Mouse (Mus musculus) forebrain, embryonic 14.5 days (tissue): Measurements from ENCODE around the gene Rnf2. TPM values are rescaled to one million over a fixed set of nuclear protein-coding genes. Genes with fewer than 3 reads are reported as not detected.
A peak's percentile ranks its signal among the peaks of the same experiment; 100 is the strongest.

Experiments
- ATAC-seq: fragments of 200-750 bp; cut with Nextera tagmentation; 2 replicates; pipeline ENCODE4 v1.8.0; 2017; ENCODE audit warnings: mild to moderate bottlenecking, moderate library complexity
- DNase-seq: peaks from one replicate; pipeline ENCODE4 v3.0.0-alpha.2; 2015; ENCODE audit warnings: low spot score
- H3K27ac ChIP-seq: fragments of 300-500 bp; sonication (generic); 2 replicates; pipeline ENCODE4 v1.5.1; 2014; ENCODE audit warnings: low read depth, mild to moderate bottlenecking, control low read depth, low read length, moderate library complexity
- H3K27me3 ChIP-seq: fragments of 300-500 bp; sonication (generic); replicated peaks from 2 replicates; pipeline ENCODE4 v1.6.1; 2014; ENCODE audit warnings: low read length, control low read depth, mixed read lengths; ENCODE audit not compliant: control insufficient read depth, insufficient read depth
- H3K36me3 ChIP-seq: fragments of 300-500 bp; sonication (generic); 2 replicates; pipeline ENCODE4 v1.6.1; 2014; ENCODE audit warnings: low read length, control low read depth; ENCODE audit not compliant: control insufficient read depth, insufficient read depth
- H3K4me1 ChIP-seq: fragments of 300-500 bp; sonication (generic); 2 replicates; pipeline ENCODE4 v1.6.1; 2014; ENCODE audit warnings: antibody characterized with exemption, low read length, control low read depth; ENCODE audit not compliant: control insufficient read depth, insufficient read depth
- H3K4me2 ChIP-seq: fragments of 300-500 bp; sonication (generic); 2 replicates; pipeline ENCODE4 v1.6.1; 2014; ENCODE audit warnings: mild to moderate bottlenecking, control low read depth, low read length
- H3K4me3 ChIP-seq: fragments of 300-500 bp; sonication (generic); 2 replicates; pipeline ENCODE4 v1.5.1; 2014; ENCODE audit warnings: low read depth, low read length, control low read depth
- H3K9ac ChIP-seq: fragments of 300-500 bp; sonication (generic); 2 replicates; pipeline ENCODE4 v1.6.1; 2014; ENCODE audit warnings: mild to moderate bottlenecking, low read length, control low read depth, moderate library complexity
- H3K9me3 ChIP-seq: fragments of 300-500 bp; sonication (generic); replicated peaks from 2 replicates; pipeline ENCODE4 v1.6.1; 2016; ENCODE audit warnings: low read length, control low read depth, mixed read lengths; ENCODE audit not compliant: control insufficient read depth
- WGBS: fragments of 180-500 bp; shearing (Covaris S2); extraction: QIAGEN DNeasy Blood & Tissue Kit; methylation state at CpG from one replicate; pipeline ENCODE4 v1.1.7; 2014; 5-methylcytosine and 5-hydroxymethylcytosine counted together
- polyA plus RNA-seq: library from polyadenylated mRNA; unstranded; fragments of >200 nt; fragmentation: Nextera tagmentation; extraction: Ambion mirVana; gene quantifications from 2 replicates; pipeline ENCODE4 v1.2.1, GENCODE M21; 2014

Rnf2 gene
- polyA plus RNA-seq, 1 experiment from 2014 or later: 143 TPM

DNA sequence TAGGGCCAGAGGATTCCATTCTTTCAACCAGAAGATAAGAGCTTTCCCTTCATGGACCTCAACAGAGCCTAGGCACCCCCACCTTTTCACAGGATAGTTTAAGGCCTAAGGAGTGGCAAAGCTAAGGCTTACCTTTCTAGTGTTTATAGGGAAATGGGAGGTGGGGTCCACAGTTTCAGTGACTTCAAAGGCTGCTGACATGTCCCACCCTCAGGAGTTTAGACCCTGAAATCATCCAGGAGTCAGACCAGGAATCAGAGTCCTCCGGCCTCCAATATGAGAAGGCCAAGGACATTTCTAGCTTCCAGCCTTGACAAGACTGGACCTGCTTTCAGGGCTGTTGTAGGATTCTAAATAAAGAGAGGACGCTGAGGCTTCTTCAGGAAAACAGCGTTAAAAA, 16.1 kb upstream of the Rnf2 start:
- no peak overlapping the region for H3K4me2 ChIP-seq
- H3K27me3 ChIP-seq: no peaks in the 10 kb centered on the region
- no peaks in the 10 kb centered on the region for H3K36me3 ChIP-seq
- no peak for DNase-seq
- H3K9ac ChIP-seq: no peak overlapping the region
- no peaks in the 10 kb centered on the region for H3K9me3 ChIP-seq
- H3K27ac ChIP-seq: no peak overlapping the region
- no peaks in the 10 kb centered on the region for H3K4me1 ChIP-seq
- ATAC-seq: no peak
- H3K4me3 ChIP-seq: no peak overlapping the region
- WGBS: 96% methylated on average over 3 of the region's 3 CpGs

DNA sequence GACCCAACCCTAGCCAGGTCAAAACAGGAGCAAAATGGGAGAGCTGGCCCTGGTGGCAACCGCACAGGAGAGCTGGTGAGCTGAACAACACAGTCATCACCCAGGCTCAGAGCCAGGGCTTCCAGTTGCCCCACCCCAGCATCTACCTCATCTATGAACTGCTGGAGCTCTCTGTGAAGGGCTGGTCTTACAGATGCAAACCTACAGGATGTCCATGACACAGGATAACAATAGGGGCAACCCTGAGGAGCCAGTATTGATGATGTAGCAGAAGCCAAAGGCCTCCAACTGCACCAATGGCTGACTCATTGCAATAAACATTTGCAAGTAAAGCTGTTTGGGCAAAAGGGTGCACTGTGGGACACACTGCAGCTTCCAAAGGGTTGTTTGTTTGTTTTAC, 15.0 kb upstream of the Rnf2 start:
- Histone ChIP-seq H3K9ac (no peak overlapping the region), H3K4me3 (no peak overlapping the region), H3K27ac (no peak overlapping the region), H3K36me3 (no peaks in the 10 kb centered on the region), H3K4me1 (no peaks in the 10 kb centered on the region), H3K4me2 (no peak overlapping the region), H3K27me3 (no peaks in the 10 kb centered on the region), H3K9me3 (no peaks in the 10 kb centered on the region)
- ATAC-seq: no peak
- 100% methylated on average over 1 of the region's 1 CpGs for WGBS
- DNase-seq: no peak

DNA sequence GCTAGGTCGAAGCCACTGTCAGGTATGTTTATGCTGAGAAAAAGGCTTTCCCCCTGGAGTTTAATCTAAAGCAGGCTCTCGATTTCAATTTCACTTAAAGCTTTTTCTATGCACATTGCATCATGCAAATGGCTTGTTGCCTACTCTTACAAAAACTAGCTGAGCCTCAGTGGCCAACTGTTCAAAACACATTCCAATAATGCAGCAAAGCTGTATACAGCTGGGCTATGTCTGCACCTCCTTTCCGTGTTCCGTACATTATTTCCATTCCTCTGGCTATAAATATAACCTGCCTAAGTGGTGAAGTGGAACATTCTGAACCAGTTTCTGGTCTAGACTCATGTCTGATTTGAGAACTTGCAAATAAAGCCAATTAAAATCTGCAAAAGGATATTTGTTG, 13.4 kb upstream of the Rnf2 start:
- no peak overlapping the region for H3K4me2 ChIP-seq
- H3K4me1 ChIP-seq: no peaks in the 10 kb centered on the region
- no peak overlapping the region for H3K9ac ChIP-seq
- H3K9me3 ChIP-seq: no peaks in the 10 kb centered on the region
- ATAC-seq (no peak), DNase-seq (no peak)
- H3K36me3 ChIP-seq: no peaks in the 10 kb centered on the region
- H3K27ac ChIP-seq: no peak overlapping the region
- no peak overlapping the region for H3K4me3 ChIP-seq
- WGBS: 87% methylated on average over 4 of the region's 4 CpGs
- H3K27me3 ChIP-seq: no peaks in the 10 kb centered on the region

DNA sequence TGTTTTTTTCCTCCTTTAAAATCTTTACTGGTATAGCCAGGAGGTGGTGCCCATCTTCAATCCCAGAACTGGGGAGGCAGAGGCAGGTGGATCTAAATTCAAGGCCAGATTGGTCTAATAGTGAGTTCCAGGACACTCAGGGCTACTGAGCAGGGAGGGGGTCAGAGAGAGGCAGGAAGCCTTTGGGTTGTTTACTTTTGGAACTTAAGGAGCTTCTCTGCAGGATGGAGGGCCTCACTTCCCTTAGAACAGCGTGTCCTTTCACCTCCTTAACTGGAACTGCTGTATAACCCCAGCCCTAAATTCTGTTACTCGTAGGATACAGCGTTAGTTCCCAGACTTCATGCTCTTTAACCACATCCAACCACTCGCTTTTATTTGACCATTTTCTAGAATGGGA, 10.1 kb upstream of the Rnf2 start:
- no peak overlapping the region for H3K4me2 ChIP-seq
- H3K36me3 ChIP-seq: no peaks in the 10 kb centered on the region
- H3K4me3 ChIP-seq: no peak overlapping the region
- no peak overlapping the region for H3K9ac ChIP-seq
- no peaks in the 10 kb centered on the region for H3K4me1 ChIP-seq
- H3K27me3 ChIP-seq: no peaks in the 10 kb centered on the region
- DNase-seq (no peak), ATAC-seq (no peak)
- H3K27ac ChIP-seq: no peak overlapping the region
- no peaks in the 10 kb centered on the region for H3K9me3 ChIP-seq
- WGBS: 86% methylated on average over 4 of the region's 4 CpGs

DNA sequence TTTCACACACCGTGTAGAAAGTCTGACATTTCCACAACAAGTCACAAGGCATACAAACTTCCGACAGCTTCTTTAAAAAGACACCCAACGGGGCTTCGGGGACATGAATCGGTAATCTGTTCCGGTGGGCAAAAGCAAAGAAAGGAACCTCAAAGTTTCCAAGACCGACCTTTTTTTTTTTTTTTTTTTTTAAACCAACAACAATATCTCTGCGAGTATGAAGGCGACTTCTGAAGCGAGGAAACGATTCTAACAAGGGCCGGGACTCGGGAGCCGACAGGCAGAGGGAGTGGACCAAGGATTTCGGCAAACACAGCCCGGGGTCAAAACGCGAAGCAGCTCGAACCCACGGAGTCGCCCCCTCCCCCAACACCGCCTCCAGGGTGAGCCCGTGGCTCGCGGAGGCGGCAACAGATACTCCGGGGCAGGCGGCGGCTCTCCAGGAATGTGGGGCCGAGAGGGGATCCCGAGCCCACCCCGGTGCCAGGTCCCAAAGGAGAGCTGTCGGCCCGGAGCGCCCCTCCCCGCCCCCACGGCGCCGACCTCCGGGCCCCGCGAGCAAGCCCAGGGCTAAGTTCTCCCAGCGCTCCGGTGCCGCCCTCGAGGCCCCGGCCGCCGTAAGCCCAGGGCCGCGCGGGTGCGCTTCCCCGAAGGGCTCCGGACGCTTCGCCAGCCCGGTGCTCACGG, 797 bp downstream of the Rnf2 start:
- DNase-seq (peak; percentile 55), ATAC-seq (peak; percentile 57)
- H3K9ac ChIP-seq: peak overlapping the region; percentile 96
- no peaks in the 10 kb centered on the region for H3K9me3 ChIP-seq
- peak overlapping the region; percentile 97 for H3K27ac ChIP-seq
- no peaks in the 10 kb centered on the region for H3K36me3 ChIP-seq
- H3K4me2 ChIP-seq: peak overlapping the region; percentile 58
- peak overlapping the region; percentile 92 for H3K4me3 ChIP-seq
- H3K4me1 ChIP-seq: peaks cover 16% of the 10 kb centered on the region
- H3K27me3 ChIP-seq: no peaks in the 10 kb centered on the region
- under 1% methylated on average over 59 of the region's 59 CpGs for WGBS

DNA sequence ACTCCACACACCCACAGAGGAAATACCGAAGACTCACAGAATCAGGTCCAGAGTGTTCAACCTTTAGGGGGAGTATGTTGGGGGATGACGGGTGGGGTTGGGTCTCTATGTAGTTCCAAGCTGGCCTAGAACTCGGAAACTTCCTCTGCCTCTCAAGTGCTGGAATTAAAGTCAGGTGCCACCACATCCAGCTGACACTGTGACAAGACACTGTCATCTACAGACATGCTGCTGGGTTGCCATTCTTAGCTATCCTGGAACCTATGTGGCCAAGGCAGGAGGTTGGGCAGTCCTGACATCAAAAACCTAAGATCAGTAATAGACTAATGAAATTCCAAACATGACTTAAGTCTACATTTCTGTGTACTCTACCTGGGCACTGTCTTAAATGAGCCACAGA, 2.4 kb downstream of the Rnf2 start:
- no peak overlapping the region for H3K9ac ChIP-seq
- H3K27me3 ChIP-seq: no peaks in the 10 kb centered on the region
- no peaks in the 10 kb centered on the region for H3K9me3 ChIP-seq
- H3K4me2 ChIP-seq: peak overlapping the region; percentile 58; the same call in 1 of the 2 replicates
- H3K27ac ChIP-seq: no peak overlapping the region
- H3K4me3 ChIP-seq: no peak overlapping the region
- DNase-seq (no peak), ATAC-seq (no peak)
- WGBS: 80% methylated on average over 3 of the region's 3 CpGs
- no peaks in the 10 kb centered on the region for H3K36me3 ChIP-seq
- H3K4me1 ChIP-seq: peaks cover 20% of the 10 kb centered on the region

DNA sequence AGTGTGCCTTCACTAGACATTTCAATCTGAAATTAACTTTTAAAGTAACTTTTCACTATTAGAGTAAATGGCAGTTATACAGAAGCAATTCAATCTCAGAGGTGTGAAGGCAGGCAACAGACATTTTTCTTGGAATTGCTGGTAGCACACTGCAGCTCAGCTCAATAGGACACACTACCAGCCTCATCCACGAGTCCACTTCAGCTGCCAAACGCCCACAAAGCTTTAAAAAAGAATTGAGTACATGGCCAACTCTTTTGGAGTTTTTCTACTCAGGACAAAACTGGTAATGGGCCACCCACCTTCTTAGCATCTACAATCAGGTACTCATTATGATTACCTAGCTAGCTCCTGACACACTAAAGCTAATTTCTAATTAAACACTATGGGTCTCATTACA, 2.8 kb downstream of the Rnf2 start:
- H3K27ac ChIP-seq: no peak overlapping the region
- H3K4me1 ChIP-seq: peaks cover 20% of the 10 kb centered on the region
- no peaks in the 10 kb centered on the region for H3K27me3 ChIP-seq
- H3K4me2 ChIP-seq: no peak overlapping the region
- no peaks in the 10 kb centered on the region for H3K9me3 ChIP-seq
- no peak overlapping the region for H3K4me3 ChIP-seq
- H3K9ac ChIP-seq: no peak overlapping the region
- ATAC-seq (no peak), DNase-seq (no peak)
- no peaks in the 10 kb centered on the region for H3K36me3 ChIP-seq
- 42% methylated on average over 2 of the region's 2 CpGs for WGBS

DNA sequence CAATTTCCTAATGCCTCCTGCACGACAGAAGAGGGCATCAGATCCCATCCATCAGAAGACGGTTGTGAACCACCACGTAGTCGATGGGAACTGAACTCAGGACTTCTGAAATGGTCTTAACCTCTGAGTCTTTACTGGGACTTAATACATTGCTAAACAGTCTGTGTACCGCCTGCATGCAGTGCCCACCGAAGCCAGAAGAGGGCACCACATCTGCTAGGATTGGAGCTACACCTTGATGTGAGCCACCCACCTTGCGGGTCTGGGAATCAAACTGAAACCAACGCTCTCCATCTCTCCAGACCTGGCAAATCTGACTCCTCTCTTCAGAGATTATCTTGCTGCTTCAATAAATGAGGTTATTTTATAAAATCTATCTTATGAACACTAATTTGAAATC, 3.7 kb downstream of the Rnf2 start:
- ATAC-seq (no peak), DNase-seq (peak; percentile 13)
- 92% methylated on average over 8 of the region's 8 CpGs for WGBS
- Histone ChIP-seq H3K9me3 (no peaks in the 10 kb centered on the region), H3K27ac (no peak overlapping the region), H3K36me3 (no peaks in the 10 kb centered on the region), H3K27me3 (no peaks in the 10 kb centered on the region), H3K4me3 (no peak overlapping the region), H3K4me1 (peaks cover 20% of the 10 kb centered on the region), H3K9ac (no peak overlapping the region), H3K4me2 (no peak overlapping the region)

DNA sequence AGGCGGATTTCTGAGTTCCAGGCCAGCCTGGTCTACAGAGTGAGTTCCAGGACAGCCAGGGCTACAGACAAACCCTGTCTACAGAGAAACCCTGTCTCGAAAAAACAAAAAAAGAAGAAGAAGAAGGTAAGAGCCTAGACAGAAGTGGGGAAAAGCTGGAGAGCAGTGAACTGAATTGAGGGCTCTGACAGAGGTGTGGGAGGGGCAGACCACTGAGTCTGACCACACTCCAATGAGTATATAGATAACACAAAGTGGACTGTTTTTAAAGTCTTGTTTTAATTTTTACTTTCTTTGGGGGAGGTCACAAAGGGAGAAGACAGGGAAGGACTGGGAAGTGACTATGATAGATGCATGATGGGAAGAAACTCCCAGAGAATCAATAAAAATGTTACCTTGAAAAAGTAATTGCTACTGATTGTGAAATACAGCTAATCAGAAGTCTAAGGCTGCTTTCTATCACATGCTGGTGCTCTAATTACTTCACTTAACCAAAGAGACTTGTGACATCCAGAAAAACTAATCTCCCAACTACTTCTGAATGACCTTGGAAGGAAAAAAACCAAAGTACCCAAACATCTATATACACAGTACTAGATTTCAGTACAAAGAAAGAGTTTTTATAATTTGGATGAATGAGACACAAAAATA, 5.0 kb downstream of the Rnf2 start:
- H3K36me3 ChIP-seq: no peaks in the 10 kb centered on the region
- ATAC-seq (no peak), DNase-seq (no peak)

More for the DNA sequence above, 5.0 kb downstream of the Rnf2 start:
- H3K9ac ChIP-seq: no peak overlapping the region
- H3K27me3 ChIP-seq: no peaks in the 10 kb centered on the region
- peaks cover 20% of the 10 kb centered on the region for H3K4me1 ChIP-seq
- H3K9me3 ChIP-seq: no peaks in the 10 kb centered on the region
- H3K27ac ChIP-seq: no peak overlapping the region
- no peak overlapping the region for H3K4me3 ChIP-seq
- WGBS: 87% methylated on average over 2 of the region's 2 CpGs
- H3K4me2 ChIP-seq: no peak overlapping the region
